Mouse (Mus musculus) CD4-positive helper T cell, adult 2 months (primary cell): ENCODE results near the gene Cdkn1c.

ENCODE experiments used
- DNase-seq: peaks from one replicate; pipeline ENCODE4 v3.0.0-alpha.2; 2012; ENCODE audit warnings: low read depth, missing footprints, low spot score

The Cdkn1c gene

GRCm38 (mm10) chr7:143473347-143474101 is 12.7 kb upstream of the Cdkn1c start, which contains the start of gene Slc22a18:
TSS of gene Slc22a18 (plus strand) at chr7:143473736.
- DNase-seq = no peak

DNA sequence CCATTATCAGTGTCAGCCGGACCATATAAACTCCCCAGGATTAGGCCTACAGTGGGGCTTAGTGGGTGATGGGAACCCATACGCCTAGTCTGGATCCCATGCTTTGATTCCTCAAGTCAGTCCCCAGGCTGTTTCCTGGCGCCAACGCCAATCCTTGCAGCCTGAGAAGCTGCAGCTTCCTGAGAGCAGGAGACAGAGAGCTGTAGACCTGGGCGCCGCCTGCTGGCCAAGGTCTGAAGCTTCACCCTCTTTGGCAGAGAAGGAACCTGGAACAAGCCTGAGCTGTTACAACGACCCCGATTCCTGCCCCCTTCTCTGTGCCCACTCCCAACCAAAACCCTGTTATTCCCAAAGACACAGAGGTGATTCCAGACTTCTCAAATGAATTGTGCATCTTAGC is 9.1 kb upstream of the Cdkn1c start:
- peak; percentile 45 for DNase-seq

DNA sequence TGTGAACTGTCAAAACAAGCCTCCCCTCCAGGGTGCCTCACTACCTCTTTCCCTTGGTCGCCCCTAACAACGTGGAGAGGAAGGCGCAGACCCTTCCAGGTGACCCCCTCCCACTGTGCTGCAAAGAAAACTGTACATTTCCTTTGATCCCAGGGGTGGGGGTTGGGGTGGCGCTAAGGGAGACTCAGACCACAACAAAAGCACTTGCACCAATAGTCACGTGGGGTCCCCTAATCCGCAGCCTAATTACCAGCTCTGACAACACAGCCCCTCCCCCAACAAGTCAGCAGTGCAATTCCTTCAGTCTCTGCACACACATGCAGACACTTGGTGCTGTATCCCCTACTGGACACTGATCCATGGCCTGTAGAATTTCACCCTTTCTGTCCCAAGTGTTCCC is 6.9 kb upstream of the Cdkn1c start:
- DNase-seq = no peak

GRCm38 (mm10) chr7:143466099-143466677 is 5.3 kb upstream of the Cdkn1c start:
- DNase-seq = peak; percentile 66

DNA sequence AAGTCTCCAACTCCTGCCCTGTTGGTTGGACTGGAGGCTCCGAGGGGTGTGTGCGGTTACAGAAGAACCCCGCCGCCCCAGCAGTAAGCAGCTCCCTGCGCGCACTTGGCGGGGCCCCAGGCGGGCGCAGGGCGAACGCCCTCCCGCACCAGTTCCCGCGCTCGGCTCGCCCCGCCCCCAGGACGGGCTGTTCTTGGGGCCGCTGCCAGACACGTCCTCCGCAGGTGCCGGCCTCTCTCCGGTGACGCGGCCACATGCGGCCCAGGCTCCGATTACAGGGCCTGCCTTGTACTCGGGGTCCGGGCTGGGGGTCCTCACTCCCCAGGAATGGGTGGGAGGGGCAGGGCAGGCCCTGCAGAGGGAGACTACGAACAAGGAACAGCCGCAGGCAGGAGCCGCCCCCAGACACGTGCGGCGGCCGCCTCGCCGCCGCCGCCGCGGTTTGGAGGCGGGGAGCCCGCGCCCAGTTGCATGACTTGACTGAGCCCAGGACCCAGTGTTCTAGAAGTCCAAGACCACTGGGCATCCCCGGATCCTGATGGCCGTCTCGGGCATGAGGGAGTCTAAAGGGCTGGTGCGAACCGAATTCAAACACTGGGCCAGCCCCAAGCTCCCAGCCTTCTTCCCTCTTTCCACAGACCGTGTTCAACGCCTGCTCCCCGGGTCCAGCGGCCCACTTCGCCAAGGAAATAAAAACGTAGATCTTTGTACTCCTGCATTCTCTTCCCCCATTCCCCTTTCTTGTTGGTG is 4.1 kb upstream of the Cdkn1c start:
- peak; percentile 48 for DNase-seq

DNA sequence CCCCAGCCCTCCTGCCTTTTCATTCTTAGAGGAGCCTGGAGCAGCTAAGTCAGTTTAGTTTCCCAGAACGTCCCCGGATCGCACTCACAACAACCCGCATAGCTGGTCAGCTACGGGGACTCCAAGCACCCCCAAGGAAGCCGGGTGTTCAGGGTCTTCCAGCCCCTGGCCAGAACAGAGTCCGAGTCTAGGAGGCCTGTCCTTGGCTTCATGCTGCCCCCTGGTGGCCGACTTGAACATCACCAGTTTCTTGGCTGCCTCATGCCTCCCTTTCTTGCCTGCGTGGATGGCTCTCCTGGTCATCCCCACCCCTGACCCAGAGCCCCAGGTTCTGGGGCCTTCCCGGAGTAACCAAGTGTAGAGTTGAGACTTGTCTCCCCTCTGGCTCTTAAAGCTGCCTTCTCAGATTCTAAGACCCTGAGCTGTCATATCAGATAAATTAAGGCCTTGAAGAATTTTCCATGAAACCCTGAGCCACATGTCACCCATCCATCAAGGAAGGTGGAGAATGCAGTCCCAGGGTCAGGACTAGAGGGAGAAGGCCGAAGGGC is 3.1 kb upstream of the Cdkn1c start:
- DNase-seq = peak; percentile 59

DNA sequence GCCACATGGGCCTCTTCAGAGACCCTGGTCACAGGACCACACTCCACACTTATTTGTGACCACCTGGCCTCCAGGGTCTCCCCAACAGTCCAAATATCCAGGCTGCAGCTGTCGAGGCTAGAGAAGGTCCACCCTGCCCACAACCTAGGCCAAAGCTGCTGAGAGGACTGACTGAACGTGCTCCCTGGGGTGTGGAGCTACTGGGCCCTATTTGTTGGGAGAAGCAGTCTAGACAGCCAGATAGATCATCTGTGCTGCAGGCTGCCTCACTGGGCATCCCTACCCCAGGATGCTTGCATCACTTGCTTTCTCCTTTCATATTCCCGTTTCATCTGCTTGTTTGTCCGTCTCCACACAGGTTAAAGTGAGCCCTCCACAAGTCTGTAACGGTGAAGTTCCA is 1.7 kb upstream of the Cdkn1c start:
- no peak for DNase-seq

GRCm38 (mm10) chr7:143461920-143462319 is 1.1 kb upstream of the Cdkn1c start:
- DNase-seq = no peak

GRCm38 (mm10) chr7:143461294-143461870 is 532 bp upstream of the Cdkn1c start:
- no peak for DNase-seq

GRCm38 (mm10) chr7:143460217-143460834 is 524 bp downstream of the Cdkn1c start:
- DNase-seq = no peak

DNA sequence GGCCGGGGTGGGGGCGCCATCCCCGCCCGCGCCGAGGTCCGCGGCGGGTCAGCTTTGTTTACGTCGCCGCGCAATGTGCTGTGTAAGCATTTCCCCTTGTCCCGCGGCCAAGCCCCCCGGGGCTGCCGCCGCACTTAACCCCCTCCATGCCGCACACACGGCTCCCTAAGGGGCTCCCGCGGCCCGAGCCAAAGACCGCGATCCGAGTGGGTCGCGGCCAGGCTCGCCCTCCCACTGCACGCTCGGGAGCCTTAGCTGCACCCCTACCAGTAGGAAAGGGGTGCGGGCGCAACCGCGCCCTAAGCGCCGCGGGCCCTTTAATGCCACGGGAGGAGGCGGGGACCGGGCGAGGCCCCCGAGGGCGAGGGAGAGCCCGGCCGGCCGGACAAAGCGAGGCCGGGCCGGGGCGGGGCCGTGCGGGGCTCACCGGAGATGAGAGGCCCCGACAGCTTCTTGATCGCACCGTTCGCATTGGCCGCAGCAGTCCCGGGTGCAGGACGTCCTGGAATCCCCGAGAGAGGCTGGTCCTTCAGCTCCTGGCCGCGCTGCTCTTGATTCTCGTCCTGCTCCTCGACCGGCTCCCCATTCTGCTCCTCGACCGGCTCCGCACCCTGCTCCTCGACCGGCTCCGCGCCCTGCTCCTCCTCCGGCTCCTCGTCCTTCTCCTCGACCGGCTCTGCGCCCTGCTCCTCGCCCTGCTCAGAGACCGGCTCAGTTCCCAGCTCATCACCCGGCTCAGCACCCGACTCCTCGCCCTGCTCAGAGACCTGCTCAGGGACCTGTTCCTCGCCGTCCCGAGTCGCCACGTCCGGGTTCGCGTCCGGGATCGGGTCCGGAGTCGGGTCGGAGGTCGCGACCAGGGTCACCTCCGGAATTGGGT is 1.3 kb downstream of the Cdkn1c start:
- DNase-seq = peak; percentile 16

GRCm38 (mm10) chr7:143458963-143459331 is 1.9 kb downstream of the Cdkn1c start:
- DNase-seq = no peak

- no peak for DNase-seq
Observed at GRCm38 (mm10) chr7:143447130-143447529, 13.7 kb downstream of the Cdkn1c start.

DNA sequence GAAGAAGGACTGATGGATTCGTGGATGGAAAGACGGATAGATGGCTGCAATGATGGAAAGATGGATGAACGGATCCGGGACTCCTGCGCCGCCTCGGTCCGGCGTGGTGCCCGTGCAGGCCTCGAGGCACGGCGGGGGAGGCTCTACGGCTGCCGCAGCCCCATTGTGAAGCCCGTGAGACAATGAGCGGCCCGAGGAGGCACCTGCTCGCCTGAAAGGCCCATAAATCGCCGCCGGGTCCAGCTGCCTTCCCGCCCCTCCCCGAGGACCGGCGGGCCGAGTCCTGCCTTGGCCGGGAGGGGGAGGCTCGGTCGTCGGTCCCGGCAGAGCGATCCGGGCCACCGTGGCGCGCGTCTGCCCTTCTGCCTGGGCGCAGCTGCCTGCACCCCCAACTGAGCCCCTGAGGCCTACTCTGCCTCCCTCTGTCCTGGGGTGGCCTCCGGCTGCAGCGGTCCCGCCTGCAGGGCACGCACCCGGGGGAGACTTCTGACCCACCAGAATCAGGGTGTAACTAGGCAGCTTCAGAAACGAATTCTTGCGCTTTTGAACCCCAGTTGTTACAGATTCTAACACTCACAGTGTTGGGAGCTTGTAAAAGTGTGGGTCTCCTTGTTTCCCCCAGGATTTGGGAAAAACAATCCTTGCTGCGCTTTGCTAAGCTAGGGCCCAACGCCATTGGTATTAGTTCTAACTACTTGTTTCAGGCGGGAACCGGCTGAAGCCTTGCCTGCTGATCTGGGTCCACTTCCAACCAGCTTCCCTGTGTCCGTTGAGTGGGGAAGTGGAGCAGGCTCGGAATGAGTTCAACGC is 15.0 kb downstream of the Cdkn1c start:
- no peak for DNase-seq

DNA sequence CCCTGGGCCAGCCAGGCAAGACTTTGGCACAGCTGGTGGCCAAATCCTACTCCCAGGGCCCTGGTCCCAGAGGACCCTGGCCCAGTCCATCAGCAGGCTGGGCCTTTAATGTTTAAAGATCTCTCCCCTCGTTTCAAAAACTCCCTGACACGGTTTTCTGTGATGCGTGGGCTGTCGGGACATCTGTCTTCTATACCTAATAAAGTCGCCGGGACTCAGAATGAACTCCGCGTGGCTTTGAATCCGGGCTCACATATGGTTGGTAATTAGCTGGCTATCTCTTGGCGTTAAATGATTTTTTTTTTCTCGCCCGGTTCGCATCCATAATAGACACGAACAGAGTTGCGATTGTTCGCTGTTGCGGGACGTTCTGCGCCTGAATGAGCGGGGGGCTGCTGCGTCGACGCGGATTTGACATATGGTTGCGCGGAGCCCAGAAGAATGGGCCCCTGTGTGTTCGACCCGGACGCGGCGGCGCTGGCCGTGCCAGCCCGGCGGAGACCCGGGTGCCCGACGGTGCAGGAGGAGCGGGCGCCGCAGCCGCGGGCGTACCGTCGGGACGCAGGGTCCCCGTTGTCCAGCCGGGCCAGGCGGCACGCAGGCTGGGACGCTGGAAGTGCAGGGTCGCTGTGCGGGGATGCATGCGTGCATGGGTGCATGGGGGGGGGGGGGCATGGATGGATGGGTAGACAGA is 15.7 kb downstream of the Cdkn1c start:
- no peak for DNase-seq

DNA sequence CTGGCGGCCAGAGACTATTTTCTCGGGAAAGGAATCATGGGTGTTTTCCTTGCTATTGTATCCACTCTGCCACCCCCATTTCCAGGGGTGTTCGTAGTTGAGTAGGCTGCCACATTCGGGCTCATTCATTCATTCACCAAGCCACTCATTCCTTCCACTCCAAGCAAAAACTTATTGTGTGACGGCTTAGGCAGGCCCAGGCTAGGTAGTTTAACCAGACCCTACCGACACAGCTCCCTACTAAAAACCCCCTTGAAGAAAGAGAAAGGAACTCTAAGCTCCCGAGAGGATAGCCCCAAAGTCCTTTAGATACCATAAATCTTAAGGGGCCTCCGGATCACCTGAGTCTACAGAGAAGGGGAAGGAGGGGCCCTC is 16.3 kb downstream of the Cdkn1c start:
- DNase-seq = no peak

- DNase-seq = no peak
Observed at GRCm38 (mm10) chr7:143438965-143439364, 21.9 kb downstream of the Cdkn1c start.

- no peak for DNase-seq
Observed at GRCm38 (mm10) chr7:143437894-143438581, 22.8 kb downstream of the Cdkn1c start.
